Mouse (Mus musculus) MEL (cell line): ENCODE results near the gene Zfp513. TPM values are rescaled to one million over a fixed set of nuclear protein-coding genes. Genes with fewer than 3 reads are reported as not detected.

Experiments
- DNase-seq: peaks from one replicate; pipeline ENCODE4 v3.0.0; 2011; ENCODE audit warnings: low read depth, low spot score
- H3K27ac ChIP-seq: 2 replicates; pipeline ENCODE4 v1.5.1; 2012; ENCODE audit warnings: low read depth, mild to moderate bottlenecking, control low read depth, low read length, moderate library complexity; ENCODE audit not compliant: control insufficient read depth
- H3K27me3 ChIP-seq, 2 experiments: fragments of 150-350 bp in 1 of 2; sonication (generic) in 1 of 2; 2 replicates each; pipeline ENCODE4 v1.6.1; 2012; ENCODE audit warnings: low read length in 2 of 2, mild to moderate bottlenecking in 2 of 2, improper control_type of control experiment in 1 of 2, moderate library complexity in 1 of 2; ENCODE audit not compliant: insufficient read depth in 2 of 2, control insufficient read depth in 1 of 2
- H3K36me3 ChIP-seq, 2 experiments: 2 replicates each; pipeline ENCODE4 v1.6.1; 2012 to 2014; ENCODE audit warnings: low read length in 2 of 2, improper control_type of control experiment in 1 of 2, inconsistent platforms in 1 of 2, mild to moderate bottlenecking in 1 of 2; ENCODE audit not compliant: insufficient read depth in 2 of 2, control insufficient read depth in 1 of 2
- H3K4me1 ChIP-seq, 2 experiments: fragments of 150-350 bp in 1 of 2; sonication (generic) in 1 of 2; 2 replicates each; pipeline ENCODE4 v1.6.1; 2012; ENCODE audit warnings: low read length in 2 of 2, improper control_type of control experiment in 1 of 2, mild to moderate bottlenecking in 1 of 2; ENCODE audit not compliant: insufficient read depth in 2 of 2, control insufficient read depth in 1 of 2
- H3K4me3 ChIP-seq, 2 experiments: fragments of 150-350 bp in 1 of 2; sonication (generic) in 1 of 2; 2 replicates each; pipeline ENCODE4 v1.5.1; 2012; ENCODE audit warnings: low read depth in 2 of 2, low read length in 2 of 2, mild to moderate bottlenecking in 2 of 2, moderate library complexity in 2 of 2, control low read depth in 1 of 2, improper control_type of control experiment in 1 of 2; ENCODE audit not compliant: control insufficient read depth in 1 of 2, insufficient read depth in 1 of 2
- H3K79me2 ChIP-seq: 2 replicates; pipeline ENCODE4 v1.6.1; 2012; ENCODE audit warnings: mild to moderate bottlenecking, low read length, moderate library complexity; ENCODE audit not compliant: control insufficient read depth, poor library complexity, insufficient read depth
- H3K9ac ChIP-seq: 2 replicates; pipeline ENCODE4 v1.6.1; 2012; ENCODE audit warnings: low read depth, mild to moderate bottlenecking, control low read depth, low read length, moderate library complexity; ENCODE audit not compliant: control insufficient read depth, poor library complexity, severe bottlenecking
- H3K9me3 ChIP-seq: fragments of 150-350 bp; sonication (generic); replicated peaks from 2 replicates; pipeline ENCODE4 v1.6.1; 2012; ENCODE audit warnings: mild to moderate bottlenecking, low read length, improper control_type of control experiment, moderate library complexity; ENCODE audit not compliant: insufficient read depth
- BHLHE40 ChIP-seq: IDR thresholded peaks from 2 replicates; pipeline ENCODE4 v1.6.1; 2012; ENCODE audit warnings: low read depth, mild to moderate bottlenecking, inconsistent platforms, low read length, improper control_type of control experiment, borderline replicate concordance
- CTCF ChIP-seq, 3 experiments: IDR thresholded peaks in 2 of 3; conservative IDR thresholded peaks in 1 of 3; 2 replicates each; pipeline ENCODE4 v1.5.1; 2011 to 2012; ENCODE audit warnings: low read length in 3 of 3, low read depth in 2 of 3, mild to moderate bottlenecking in 2 of 3, improper control_type of control experiment in 1 of 3, inconsistent platforms in 1 of 3, mixed read lengths in 1 of 3, moderate library complexity in 1 of 3; ENCODE audit not compliant: control insufficient read depth in 1 of 3, insufficient read depth in 1 of 3, poor library complexity in 1 of 3, severe bottlenecking in 1 of 3
- E2F4 ChIP-seq: IDR thresholded peaks from 2 replicates; pipeline ENCODE4 v1.6.1; 2011; ENCODE audit warnings: low read depth, low read length, improper control_type of control experiment, borderline replicate concordance
- ELF1 ChIP-seq: IDR thresholded peaks from 2 replicates; pipeline ENCODE4 v1.6.1; 2014; ENCODE audit warnings: low read depth, mild to moderate bottlenecking, inconsistent platforms, low read length, improper control_type of control experiment, moderate library complexity
- EP300 ChIP-seq, 2 experiments: IDR thresholded peaks; 2 replicates each; pipeline ENCODE4 v1.6.1; 2011; ENCODE audit warnings: improper control_type of control experiment in 2 of 2, low read length in 2 of 2, low read depth in 1 of 2, mild to moderate bottlenecking in 1 of 2
- ETS1 ChIP-seq: IDR thresholded peaks from 2 replicates; pipeline ENCODE4 v1.6.1; 2012; ENCODE audit warnings: low read depth, mild to moderate bottlenecking, inconsistent platforms, low read length, improper control_type of control experiment, moderate library complexity
- GABPA ChIP-seq: IDR thresholded peaks from 2 replicates; pipeline ENCODE4 v1.6.1; 2012; ENCODE audit warnings: low read depth, mild to moderate bottlenecking, inconsistent platforms, low read length, improper control_type of control experiment, moderate library complexity
- GATA1 ChIP-seq: IDR thresholded peaks from 2 replicates; pipeline ENCODE4 v1.6.1; 2011; ENCODE audit warnings: low read depth, low read length, improper control_type of control experiment
- HCFC1 ChIP-seq: IDR thresholded peaks from 2 replicates; pipeline ENCODE4 v1.6.1; 2012; ENCODE audit warnings: low read depth, mild to moderate bottlenecking, inconsistent platforms, low read length, improper control_type of control experiment, moderate library complexity
- JUND ChIP-seq: IDR thresholded peaks from 2 replicates; pipeline ENCODE4 v1.6.1; 2011; ENCODE audit warnings: low read depth, mild to moderate bottlenecking, improper control_type of control experiment, low read length
- KAT2A ChIP-seq: conservative IDR thresholded peaks from 2 replicates; pipeline ENCODE4 v1.6.1; 2012; ENCODE audit warnings: low read depth, low read length, improper control_type of control experiment, inconsistent platforms
- MAFK ChIP-seq: IDR thresholded peaks from 2 replicates; pipeline ENCODE4 v1.6.1; 2011; ENCODE audit warnings: low read depth, mild to moderate bottlenecking, low read length, improper control_type of control experiment, borderline replicate concordance
- MAX ChIP-seq: IDR thresholded peaks from 2 replicates; pipeline ENCODE4 v1.6.1; 2011; ENCODE audit warnings: low read length, improper control_type of control experiment
- MAZ ChIP-seq: IDR thresholded peaks from 2 replicates; pipeline ENCODE4 v1.6.1; 2012; ENCODE audit warnings: low read depth, mild to moderate bottlenecking, inconsistent platforms, low read length, improper control_type of control experiment
- MEF2A ChIP-seq: IDR thresholded peaks from 2 replicates; pipeline ENCODE4 v1.6.1; 2014; ENCODE audit warnings: low read depth, mild to moderate bottlenecking, inconsistent platforms, low read length, improper control_type of control experiment; ENCODE audit not compliant: poor library complexity, insufficient replicate concordance, severe bottlenecking; ENCODE audit errors: extremely low read depth
- NRF1 ChIP-seq: IDR thresholded peaks from 2 replicates; pipeline ENCODE4 v1.6.1; 2014; ENCODE audit warnings: low read depth, mild to moderate bottlenecking, inconsistent platforms, low read length, improper control_type of control experiment, moderate library complexity; ENCODE audit not compliant: poor library complexity, insufficient read depth, severe bottlenecking
- POLR2AphosphoS2 ChIP-seq: IDR thresholded peaks from 2 replicates; pipeline ENCODE4 v1.6.1; 2011; ENCODE audit warnings: low read length, improper control_type of control experiment
- RAD21 ChIP-seq: IDR thresholded peaks from 2 replicates; pipeline ENCODE4 v1.6.1; 2011; ENCODE audit warnings: mild to moderate bottlenecking, low read depth, low read length, improper control_type of control experiment
- RCOR1 ChIP-seq: IDR thresholded peaks from 2 replicates; pipeline ENCODE4 v1.6.1; 2012; ENCODE audit warnings: low read depth, mild to moderate bottlenecking, inconsistent platforms, low read length, improper control_type of control experiment
- SIN3A ChIP-seq: IDR thresholded peaks from 2 replicates; pipeline ENCODE4 v1.6.1; 2012; ENCODE audit warnings: low read length, improper control_type of control experiment, inconsistent platforms
- SMC3 ChIP-seq: IDR thresholded peaks from 2 replicates; pipeline ENCODE4 v1.6.1; 2011; ENCODE audit warnings: low read depth, low read length, improper control_type of control experiment
- TAL1 ChIP-seq: IDR thresholded peaks from 2 replicates; pipeline ENCODE4 v1.6.1; 2012; ENCODE audit warnings: mild to moderate bottlenecking, inconsistent platforms, low read length, moderate library complexity, mixed read lengths
- TBP ChIP-seq: IDR thresholded peaks from 2 replicates; pipeline ENCODE4 v1.8.0; 2011; ENCODE audit warnings: low read depth, low read length, improper control_type of control experiment
- TCF12 ChIP-seq: IDR thresholded peaks from 2 replicates; pipeline ENCODE4 v1.6.1; 2014; ENCODE audit warnings: low read depth, mild to moderate bottlenecking, inconsistent platforms, low read length, improper control_type of control experiment, moderate library complexity
- UBTF ChIP-seq: IDR thresholded peaks from 2 replicates; pipeline ENCODE4 v1.6.1; 2012; ENCODE audit warnings: low read depth, mild to moderate bottlenecking, inconsistent platforms, low read length, improper control_type of control experiment, moderate library complexity, borderline replicate concordance; ENCODE audit not compliant: insufficient read depth
- USF2 ChIP-seq, 2 experiments: IDR thresholded peaks; 2 replicates each; pipeline ENCODE4 v1.6.1; 2011 to 2012; ENCODE audit warnings: improper control_type of control experiment in 2 of 2, low read length in 2 of 2, borderline replicate concordance in 1 of 2, inconsistent platforms in 1 of 2, low read depth in 1 of 2, mild to moderate bottlenecking in 1 of 2; ENCODE audit not compliant: insufficient read depth in 1 of 2
- ZNF384 ChIP-seq: IDR thresholded peaks from 2 replicates; pipeline ENCODE4 v1.6.1; 2012; ENCODE audit warnings: low read depth, mild to moderate bottlenecking, inconsistent platforms, low read length, improper control_type of control experiment
- polyA plus RNA-seq, 2 experiments: library from polyadenylated mRNA; stranded (reverse) in 1 of 2; unstranded in 1 of 2; fragments of >175 nt in 1 of 2; fragments of >200 nt in 1 of 2; gene quantifications; 2 replicates each; pipeline versions ENCODE4 v1.2.1 to v1.2.4; 2012; ENCODE audit warnings: low replicate concordance in 2 of 2, low read depth in 1 of 2; ENCODE audit not compliant: insufficient read length in 2 of 2, insufficient read depth in 1 of 2, missing spikeins in 1 of 2
- total RNA-seq: library from RNA; depleted of rRNA; stranded (reverse); fragments of 300-350 nt; gene quantifications from 2 replicates; pipeline ENCODE4 v1.2.3, GENCODE M21; 2012

Zfp513 gene
- total and polyA plus RNA-seq, 3 experiments = 7.0 to 15.2 TPM; not detected in 1

DNA sequence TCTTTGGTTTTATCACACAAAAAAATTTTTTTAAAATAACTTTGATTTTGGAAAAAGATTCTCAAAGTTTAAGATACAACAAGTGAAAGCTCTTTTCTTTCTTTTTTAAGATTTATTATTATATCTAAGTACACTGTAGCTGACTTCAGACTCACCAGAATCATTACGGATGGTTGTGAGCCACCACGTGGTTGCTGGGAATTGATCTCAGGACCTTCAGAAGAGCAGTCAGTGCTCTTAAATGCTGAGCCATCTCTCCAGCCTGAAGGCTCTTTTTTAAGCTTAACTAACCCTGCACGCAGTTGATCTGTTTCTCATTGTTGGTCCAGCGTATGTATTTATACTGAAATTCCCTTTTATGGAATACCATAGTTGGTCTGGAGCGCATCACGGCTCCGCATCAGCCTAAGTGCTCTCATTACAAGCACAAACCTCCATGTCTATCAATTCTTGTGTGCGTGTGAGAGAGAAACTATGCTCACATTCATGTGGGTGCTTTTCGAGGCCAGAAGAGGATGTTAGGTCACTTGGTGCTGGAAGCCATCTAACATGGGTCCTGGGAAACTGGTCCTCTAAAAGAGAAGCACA is 20.8 kb downstream of the Zfp513 start:
- peaks cover 2 to 38% of the 10 kb centered on the region in 2 experiments; a peak in 3 of 4 replicates for H3K36me3 ChIP-seq
- H3K4me1 ChIP-seq = peaks cover 19 to 27% of the 10 kb centered on the region in 2 experiments
- no peaks in the 10 kb centered on the region for H3K27me3 ChIP-seq
- peaks cover 33% of the 10 kb centered on the region for H3K79me2 ChIP-seq
- no peak overlapping the region for H3K27ac ChIP-seq
- TF ChIP-seq JUND (no peak), GABPA (no peak), SMC3 (no peak), USF2 (IDR thresholded peaks at IDR 0.05; ENCODE audit: borderline replicate concordance in 1 of 2, insufficient read depth in 1 of 2, low read depth in 1 of 2, low read length in 2 of 2) (no peak), GATA1 (no peak)
- no peaks in the 10 kb centered on the region for H3K9me3 ChIP-seq
- no peak overlapping the region; the same call in 1 of the 2 replicates for H3K9ac ChIP-seq
- peak overlapping the region in 1 of 2 experiments; percentile 85; a peak in 2 of 4 replicates for H3K4me3 ChIP-seq
- no peak for DNase-seq

DNA sequence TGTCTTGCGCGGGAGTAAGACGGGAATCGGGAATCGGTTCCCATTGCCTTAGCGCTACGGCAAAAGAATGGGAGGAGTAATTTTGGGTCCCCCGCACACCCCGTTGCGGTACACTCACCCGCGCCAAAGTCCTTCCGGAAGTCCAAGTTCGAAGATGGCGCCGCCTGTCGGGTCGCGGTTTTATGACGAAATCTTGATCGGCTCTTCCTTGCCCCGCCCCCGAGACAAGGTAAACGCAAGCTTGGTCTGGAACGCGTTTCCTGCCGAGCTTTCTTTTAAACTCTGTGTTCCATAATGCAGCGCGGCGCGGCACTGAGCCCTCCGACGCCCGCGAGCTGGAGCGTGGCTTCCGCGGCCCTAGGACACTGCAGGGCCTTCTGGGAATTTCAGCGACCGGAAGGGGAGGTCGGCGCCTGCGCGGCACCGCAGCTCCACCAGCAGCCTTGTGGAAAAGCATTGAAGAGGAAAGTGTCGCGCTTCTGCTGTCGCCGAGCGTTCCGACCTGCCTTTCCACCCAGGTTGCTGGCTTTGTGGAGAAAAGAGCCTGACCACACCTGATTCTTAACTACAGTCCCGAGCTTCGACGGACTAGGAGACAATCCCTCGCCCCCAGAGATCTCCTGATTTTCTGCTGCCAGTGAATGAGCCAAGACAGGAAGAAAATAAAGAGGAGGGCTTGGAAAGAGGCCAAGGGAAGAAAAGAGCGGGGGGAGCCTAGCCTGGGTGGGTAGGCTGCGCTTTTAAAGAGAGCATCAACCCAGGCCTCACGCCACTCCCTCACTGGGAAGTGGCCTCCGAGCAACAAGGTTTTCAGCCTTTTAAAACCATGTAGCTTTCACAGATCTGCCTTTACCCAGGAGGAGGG is 22.1 kb downstream of the Zfp513 start, which contains the start of the genes Gm29609 and Gtf3c2:
Gene Gm29609, minus strand, starts transcription at position 146 of the 865 bp plus-strand sequence.
Gene Gtf3c2, minus strand, starts transcription at position 379 of the 865 bp plus-strand sequence.
- Histone ChIP-seq H3K79me2 (peaks cover 41% of the 10 kb centered on the region), H3K36me3 (peaks cover 7 to 33% of the 10 kb centered on the region in 2 experiments), H3K27me3 (no peaks in the 10 kb centered on the region), H3K4me1 (peaks cover 18 to 19% of the 10 kb centered on the region in 2 experiments), H3K27ac (peak within 1 kb of the TSS; percentile 96), H3K4me3 (peak within 1 kb of the TSS; percentile 67 to 85), H3K9me3 (no peaks in the 10 kb centered on the region), H3K9ac (peak within 1 kb of the TSS; percentile 83)
- peak; percentile 99 for DNase-seq
- peak; percentile 73 for TF ChIP-seq ETS1
- 0 out of 2 replicates have a peak, but pooled peaks have one; percentile 60 for TF ChIP-seq UBTF
- peak; percentile 21 to 27; a peak in 1 of 4 replicates for TF ChIP-seq EP300 (IDR thresholded peaks at IDR 0.05; ENCODE audit: low read depth in 1 of 2, low read length in 2 of 2)
- no peak for TF ChIP-seq USF2 (IDR thresholded peaks at IDR 0.05; ENCODE audit: borderline replicate concordance in 1 of 2, insufficient read depth in 1 of 2, low read depth in 1 of 2, low read length in 2 of 2)
- peak; percentile 40; the same call in 1 of the 2 replicates for TF ChIP-seq RCOR1
- TF ChIP-seq KAT2A = peak; percentile 80
- 0 out of 2 replicates have a peak, but pooled peaks have one; percentile 5 for TF ChIP-seq MEF2A
- TF ChIP-seq TAL1 = no peak
- no peak for TF ChIP-seq ZNF384
- TF ChIP-seq HCFC1 = peak; percentile 91
- TF ChIP-seq E2F4 = peak; percentile 90
- TF ChIP-seq CTCF (IDR thresholded peaks at IDR 0.05 in 2 of 3, conservative IDR thresholded peaks at IDR 0.05 in 1 of 3; ENCODE audit: control insufficient read depth in 1 of 3, insufficient read depth in 1 of 3, low read depth in 2 of 3, low read length in 3 of 3, poor library complexity in 1 of 3, severe bottlenecking in 1 of 3) = no peak; a peak in 1 of 6 replicates
- peak; percentile 89 for TF ChIP-seq ELF1
- peak; percentile 84 for TF ChIP-seq NRF1
- TF ChIP-seq RAD21 = no peak
- peak; percentile 83 for TF ChIP-seq MAX
- TF ChIP-seq BHLHE40 = no peak
- TF ChIP-seq POLR2AphosphoS2 = peak; percentile 96
- TF ChIP-seq MAZ = peak; percentile 87
- peak; percentile 91 for TF ChIP-seq SIN3A
- peak; percentile 37 for TF ChIP-seq TCF12
- peak; percentile 88 for TF ChIP-seq TBP
- TF ChIP-seq MAFK = no peak
